Mouse (Mus musculus): Measurements from ENCODE around the gene Nckipsd. TPM values are rescaled to one million over a fixed set of nuclear protein-coding genes. Genes with fewer than 3 reads are reported as not detected.

The Nckipsd gene
- polyA plus RNA-seq, 1 experiment from 2014 or later, result 13.6 TPM

GRCm38 (mm10) chr9:108825820-108826699, 17.9 kb downstream of the Nckipsd start, which contains the start of gene Celsr3:
Celsr3 (plus strand) TSS chr9:108826320.
- Histone ChIP-seq H3K4me2 (ENCODE audit: low read length) (peak within 1 kb of the TSS; percentile 73), H3K27ac (ENCODE audit: low read depth, low read length) (peak within 1 kb of the TSS; percentile 72), H3K36me3 (ENCODE audit: control insufficient read depth, insufficient read depth, low read length) (peaks cover 31% of the 10 kb centered on the region), H3K4me1 (ENCODE audit: control insufficient read depth, insufficient read depth, low read length) (peaks cover 25% of the 10 kb centered on the region), H3K4me3 (ENCODE audit: low read depth, low read length) (peak within 1 kb of the TSS; percentile 75), H3K27me3 (replicated peaks; ENCODE audit: control insufficient read depth, insufficient read depth, low read length) (peaks cover 18% of the 10 kb centered on the region; the same call in 1 of the 2 replicates), H3K9me3 (replicated peaks; ENCODE audit: control insufficient read depth, low read length) (no peaks in the 10 kb centered on the region), H3K9ac (ENCODE audit: low read length) (peak within 1 kb of the TSS; percentile 89)
- ATAC-seq (peak; percentile 84), DNase-seq (ENCODE audit: low spot score) (peak; percentile 96)
- WGBS, result 1% methylated on average over 66 of the region's 70 CpGs

- Histone ChIP-seq H3K27me3 (replicated peaks; ENCODE audit: control insufficient read depth, insufficient read depth, low read length) (peaks cover 25% of the 10 kb centered on the region; the same call in 1 of the 2 replicates), H3K36me3 (ENCODE audit: control insufficient read depth, insufficient read depth, low read length) (peaks cover 37% of the 10 kb centered on the region), H3K27ac (ENCODE audit: low read depth, low read length) (peak overlapping the region; percentile 72), H3K9ac (ENCODE audit: low read length) (peak overlapping the region; percentile 89), H3K4me2 (ENCODE audit: low read length) (peak overlapping the region; percentile 73), H3K9me3 (replicated peaks; ENCODE audit: control insufficient read depth, low read length) (no peaks in the 10 kb centered on the region), H3K4me1 (ENCODE audit: control insufficient read depth, insufficient read depth, low read length) (peaks cover 32% of the 10 kb centered on the region), H3K4me3 (ENCODE audit: low read depth, low read length) (peak overlapping the region; percentile 75)
- ATAC-seq (peak; percentile 11; the same call in 1 of the 2 replicates), DNase-seq (ENCODE audit: low spot score) (peak; percentile 67)
- WGBS, result under 1% methylated on average over 36 of the region's 39 CpGs
These were observed 18.7 kb downstream of the Nckipsd start for GRCm38 (mm10) chr9:108826700-108827340.

GRCm38 (mm10) chr9:108827454-108827853, 19.3 kb downstream of the Nckipsd start:
- H3K4me2 ChIP-seq (ENCODE audit: low read length), result peak overlapping the region; percentile 73
- peaks cover 25% of the 10 kb centered on the region; the same call in 1 of the 2 replicates for H3K27me3 ChIP-seq (replicated peaks; ENCODE audit: control insufficient read depth, insufficient read depth, low read length)
- H3K36me3 ChIP-seq (ENCODE audit: control insufficient read depth, insufficient read depth, low read length), result peaks cover 42% of the 10 kb centered on the region
- peak overlapping the region; percentile 75 for H3K4me3 ChIP-seq (ENCODE audit: low read depth, low read length)
- peak overlapping the region; percentile 89 for H3K9ac ChIP-seq (ENCODE audit: low read length)
- DNase-seq (ENCODE audit: low spot score) (no peak), ATAC-seq (no peak)
- WGBS, result 13% methylated on average over 34 of the region's 34 CpGs
- H3K9me3 ChIP-seq (replicated peaks; ENCODE audit: control insufficient read depth, low read length), result no peaks in the 10 kb centered on the region
- H3K27ac ChIP-seq (ENCODE audit: low read depth, low read length), result no peak overlapping the region; the same call in 1 of the 2 replicates
- peaks cover 37% of the 10 kb centered on the region for H3K4me1 ChIP-seq (ENCODE audit: control insufficient read depth, insufficient read depth, low read length)

GRCm38 (mm10) chr9:108827906-108828305, 19.7 kb downstream of the Nckipsd start:
- WGBS, result 71% methylated on average over 18 of the region's 18 CpGs

DNA sequence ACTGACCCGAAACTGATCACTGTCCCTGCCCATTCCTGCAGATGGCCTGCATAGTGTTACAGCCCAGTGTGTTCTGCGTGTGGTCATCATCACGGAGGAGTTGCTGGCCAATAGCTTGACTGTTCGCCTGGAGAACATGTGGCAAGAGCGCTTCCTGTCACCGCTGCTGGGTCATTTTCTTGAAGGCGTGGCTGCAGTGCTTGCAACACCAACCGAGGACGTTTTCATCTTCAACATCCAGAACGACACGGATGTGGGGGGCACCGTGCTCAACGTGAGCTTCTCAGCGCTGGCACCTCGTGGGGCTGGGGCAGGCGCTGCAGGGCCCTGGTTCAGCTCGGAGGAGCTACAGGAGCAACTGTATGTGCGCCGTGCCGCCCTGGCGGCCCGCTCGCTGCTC, 23.5 kb downstream of the Nckipsd start:
- peaks cover 84% of the 10 kb centered on the region for H3K36me3 ChIP-seq (ENCODE audit: control insufficient read depth, insufficient read depth, low read length)
- peaks cover 37% of the 10 kb centered on the region for H3K4me1 ChIP-seq (ENCODE audit: control insufficient read depth, insufficient read depth, low read length)
- peak overlapping the region; percentile 30 for H3K4me3 ChIP-seq (ENCODE audit: low read depth, low read length)
- no peaks in the 10 kb centered on the region for H3K9me3 ChIP-seq (replicated peaks; ENCODE audit: control insufficient read depth, low read length)
- DNase-seq (ENCODE audit: low spot score) (no peak), ATAC-seq (no peak)
- 9% methylated on average over 23 of the region's 23 CpGs for WGBS
- no peak overlapping the region for H3K27ac ChIP-seq (ENCODE audit: low read depth, low read length)
- H3K4me2 ChIP-seq (ENCODE audit: low read length), result peak overlapping the region; percentile 72
- peak overlapping the region; percentile 43 for H3K9ac ChIP-seq (ENCODE audit: low read length)
- H3K27me3 ChIP-seq (replicated peaks; ENCODE audit: control insufficient read depth, insufficient read depth, low read length), result 0 out of 2 replicates have a peak, but pooled peaks cover 16% of the 10 kb centered on the region

More at GRCm38 (mm10) chr9:108827906-108828305, 19.7 kb downstream of the Nckipsd start:
- no peak for DNase-seq (ENCODE audit: low spot score)
- peak overlapping the region; percentile 75 for H3K4me3 ChIP-seq (ENCODE audit: low read depth, low read length)
- no peak for ATAC-seq
- peak overlapping the region; percentile 73 for H3K4me2 ChIP-seq (ENCODE audit: low read length)
- H3K27ac ChIP-seq (ENCODE audit: low read depth, low read length), result no peak overlapping the region
- H3K4me1 ChIP-seq (ENCODE audit: control insufficient read depth, insufficient read depth, low read length), result peaks cover 40% of the 10 kb centered on the region
- peaks cover 25% of the 10 kb centered on the region; the same call in 1 of the 2 replicates for H3K27me3 ChIP-seq (replicated peaks; ENCODE audit: control insufficient read depth, insufficient read depth, low read length)
- H3K9me3 ChIP-seq (replicated peaks; ENCODE audit: control insufficient read depth, low read length), result no peaks in the 10 kb centered on the region
- H3K36me3 ChIP-seq (ENCODE audit: control insufficient read depth, insufficient read depth, low read length), result peaks cover 47% of the 10 kb centered on the region
- no peak overlapping the region; the same call in 1 of the 2 replicates for H3K9ac ChIP-seq (ENCODE audit: low read length)

DNA sequence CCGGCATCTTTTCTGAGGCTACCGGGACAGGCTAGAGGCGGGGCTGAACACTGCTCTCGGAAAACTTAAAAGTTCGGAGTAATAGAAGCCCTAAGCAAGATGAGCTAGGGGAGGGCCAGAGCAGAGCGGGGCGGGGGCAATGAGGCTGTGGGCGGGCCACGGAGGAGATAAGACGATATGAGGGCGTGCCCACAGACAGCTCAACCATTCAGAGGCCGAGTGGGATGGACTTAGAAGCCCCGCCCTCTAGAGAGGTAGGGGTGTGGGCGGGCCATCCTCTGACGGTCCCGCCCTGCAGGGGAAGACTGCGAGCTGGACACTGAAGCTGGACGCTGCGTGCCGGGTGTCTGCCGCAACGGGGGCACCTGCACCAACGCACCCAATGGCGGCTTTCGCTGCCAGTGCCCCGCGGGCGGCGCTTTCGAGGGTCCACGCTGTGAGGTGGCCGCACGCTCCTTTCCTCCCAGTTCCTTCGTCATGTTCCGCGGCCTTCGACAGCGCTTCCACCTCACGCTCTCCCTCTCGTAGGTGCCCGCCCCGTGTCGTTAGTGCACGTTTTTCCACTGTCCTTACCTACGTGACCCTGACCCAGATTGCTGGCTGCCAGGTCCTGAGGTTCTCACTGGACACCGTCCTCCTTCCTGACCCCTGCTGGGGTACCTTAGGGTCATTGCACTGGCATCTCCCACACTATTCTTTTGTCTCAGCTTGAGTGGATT, 24.4 kb downstream of the Nckipsd start:
- H3K27me3 ChIP-seq (replicated peaks; ENCODE audit: control insufficient read depth, insufficient read depth, low read length), result 0 out of 2 replicates have a peak, but pooled peaks cover 16% of the 10 kb centered on the region
- peaks cover 34% of the 10 kb centered on the region for H3K4me1 ChIP-seq (ENCODE audit: control insufficient read depth, insufficient read depth, low read length)

GRCm38 (mm10) chr9:108842989-108843388, 34.8 kb downstream of the Nckipsd start:
- WGBS, result 20% methylated on average over 14 of the region's 14 CpGs
- Histone ChIP-seq H3K4me1 (ENCODE audit: control insufficient read depth, insufficient read depth, low read length) (no peaks in the 10 kb centered on the region), H3K36me3 (ENCODE audit: control insufficient read depth, insufficient read depth, low read length) (peaks cover 95% of the 10 kb centered on the region), H3K4me2 (ENCODE audit: low read length) (0 out of 2 replicates have a peak overlapping the region, but pooled peaks have one; percentile 5), H3K27me3 (replicated peaks; ENCODE audit: control insufficient read depth, insufficient read depth, low read length) (no peaks in the 10 kb centered on the region), H3K4me3 (ENCODE audit: low read depth, low read length) (no peak overlapping the region), H3K9ac (ENCODE audit: low read length) (no peak overlapping the region), H3K27ac (ENCODE audit: low read depth, low read length) (no peak overlapping the region), H3K9me3 (replicated peaks; ENCODE audit: control insufficient read depth, low read length) (no peaks in the 10 kb centered on the region)
- peak; percentile 60 for DNase-seq (ENCODE audit: low spot score)
- peak; percentile 45; the same call in 1 of the 2 replicates for ATAC-seq

More for the DNA sequence above, 24.4 kb downstream of the Nckipsd start:
- ATAC-seq, result peak; percentile 97
- Histone ChIP-seq H3K9ac (ENCODE audit: low read length) (peak overlapping the region; percentile 43; the same call in 1 of the 2 replicates), H3K27ac (ENCODE audit: low read depth, low read length) (no peak overlapping the region), H3K4me3 (ENCODE audit: low read depth, low read length) (peak overlapping the region; percentile 30), H3K36me3 (ENCODE audit: control insufficient read depth, insufficient read depth, low read length) (peaks cover 92% of the 10 kb centered on the region), H3K9me3 (replicated peaks; ENCODE audit: control insufficient read depth, low read length) (no peaks in the 10 kb centered on the region), H3K4me2 (ENCODE audit: low read length) (peak overlapping the region; percentile 72)
- peak; percentile 94 for DNase-seq (ENCODE audit: low spot score)
- 3% methylated on average over 46 of the region's 46 CpGs for WGBS

- Histone ChIP-seq H3K4me1 (ENCODE audit: control insufficient read depth, insufficient read depth, low read length) (no peaks in the 10 kb centered on the region), H3K9ac (ENCODE audit: low read length) (no peak overlapping the region), H3K4me3 (ENCODE audit: low read depth, low read length) (no peak overlapping the region), H3K4me2 (ENCODE audit: low read length) (no peak overlapping the region), H3K9me3 (replicated peaks; ENCODE audit: control insufficient read depth, low read length) (no peaks in the 10 kb centered on the region), H3K27me3 (replicated peaks; ENCODE audit: control insufficient read depth, insufficient read depth, low read length) (no peaks in the 10 kb centered on the region), H3K36me3 (ENCODE audit: control insufficient read depth, insufficient read depth, low read length) (peaks cover 96% of the 10 kb centered on the region), H3K27ac (ENCODE audit: low read depth, low read length) (no peak overlapping the region)
- ATAC-seq, result no peak
- WGBS, result 84% methylated on average over 5 of the region's 5 CpGs
- no peak for DNase-seq (ENCODE audit: low spot score)
These were observed 37.2 kb downstream of the Nckipsd start for GRCm38 (mm10) chr9:108845390-108845789.
